Mouse (Mus musculus) B cell, adult 2 months (primary cell): Measurements from ENCODE around the gene Tpm1.
A peak's percentile ranks its signal among the peaks of the same experiment; 100 is the strongest.

Experiments used
- DNase-seq, 2 experiments: peaks; one replicate each; pipeline ENCODE4 v3.0.0; 2022

The Tpm1 gene

DNA sequence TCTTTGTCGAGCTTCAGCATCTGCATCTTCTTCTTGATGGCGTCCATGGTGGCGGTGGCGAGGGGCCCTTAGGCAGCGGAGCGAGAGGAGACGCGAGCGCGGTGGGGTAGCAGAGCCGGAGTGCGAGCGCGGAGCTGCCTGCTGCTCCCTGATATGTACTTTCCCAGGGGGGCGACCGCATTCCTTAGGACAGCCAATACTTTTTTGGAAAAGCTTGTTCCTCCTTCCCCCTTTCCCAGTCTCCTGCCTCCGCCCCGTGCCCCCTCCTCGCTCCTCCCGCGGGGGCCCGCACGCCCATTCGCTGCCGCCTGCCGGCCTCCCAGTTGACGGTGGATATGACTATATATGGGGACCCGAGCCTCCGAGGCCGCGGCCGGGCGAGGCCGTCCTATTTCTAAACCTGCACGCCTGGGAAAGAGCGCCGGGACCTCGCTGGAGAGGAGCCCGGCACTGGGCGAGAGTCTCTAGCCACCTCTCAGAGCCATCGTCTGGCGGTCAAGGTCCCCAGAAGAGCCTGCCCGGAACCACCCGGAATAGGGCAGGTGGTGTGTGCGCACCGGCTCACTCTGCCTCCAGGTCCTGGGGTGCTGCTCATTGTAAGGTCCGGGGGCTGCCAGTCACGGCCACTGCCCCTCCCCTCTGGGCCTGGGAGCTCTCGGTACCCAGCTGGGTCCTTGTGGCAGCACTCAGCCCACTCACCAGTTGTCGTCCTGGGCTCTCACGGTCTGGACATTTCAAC, at the start of gene Tpm1:
Gene Tpm1 (minus strand): TSS at position 321 of the 739 bp plus-strand sequence.
- peak in 1 of 2 experiments; percentile 39 for DNase-seq

GRCm38 (mm10) chr9:67094371-67094770, 45.2 kb upstream of the Tpm1 start:
- no peak for DNase-seq

- no peak for DNase-seq
These were observed 43.0 kb upstream of the Tpm1 start for GRCm38 (mm10) chr9:67092210-67092609.

GRCm38 (mm10) chr9:67091598-67091997, 42.4 kb upstream of the Tpm1 start:
- no peak for DNase-seq

DNA sequence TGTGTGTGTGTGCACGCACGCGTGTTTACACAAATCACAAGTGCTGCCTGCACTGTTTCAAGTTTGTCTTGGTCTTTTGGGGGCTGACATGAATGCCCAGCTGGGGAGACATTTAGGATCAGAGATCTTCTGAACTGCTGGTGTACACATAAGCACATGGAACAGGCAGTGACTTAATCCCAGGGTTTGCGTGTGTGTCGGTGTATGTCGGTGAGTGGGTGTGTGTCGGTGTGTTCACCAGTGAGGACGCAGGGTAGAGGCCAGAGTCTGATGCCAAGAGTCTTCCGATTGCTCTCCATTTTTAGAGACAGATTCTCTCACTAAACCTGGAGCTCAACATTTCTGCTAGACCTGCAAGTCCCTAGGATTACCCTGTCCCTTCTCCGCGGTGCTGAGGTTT, 41.9 kb upstream of the Tpm1 start:
- DNase-seq = no peak

GRCm38 (mm10) chr9:67090633-67091045, 41.4 kb upstream of the Tpm1 start:
- DNase-seq = no peak

GRCm38 (mm10) chr9:67089167-67089566, 40.0 kb upstream of the Tpm1 start:
- DNase-seq = no peak

GRCm38 (mm10) chr9:67083801-67084200, 34.6 kb upstream of the Tpm1 start:
- DNase-seq = no peak

GRCm38 (mm10) chr9:67081688-67082087, 32.5 kb upstream of the Tpm1 start:
- DNase-seq = no peak

DNA sequence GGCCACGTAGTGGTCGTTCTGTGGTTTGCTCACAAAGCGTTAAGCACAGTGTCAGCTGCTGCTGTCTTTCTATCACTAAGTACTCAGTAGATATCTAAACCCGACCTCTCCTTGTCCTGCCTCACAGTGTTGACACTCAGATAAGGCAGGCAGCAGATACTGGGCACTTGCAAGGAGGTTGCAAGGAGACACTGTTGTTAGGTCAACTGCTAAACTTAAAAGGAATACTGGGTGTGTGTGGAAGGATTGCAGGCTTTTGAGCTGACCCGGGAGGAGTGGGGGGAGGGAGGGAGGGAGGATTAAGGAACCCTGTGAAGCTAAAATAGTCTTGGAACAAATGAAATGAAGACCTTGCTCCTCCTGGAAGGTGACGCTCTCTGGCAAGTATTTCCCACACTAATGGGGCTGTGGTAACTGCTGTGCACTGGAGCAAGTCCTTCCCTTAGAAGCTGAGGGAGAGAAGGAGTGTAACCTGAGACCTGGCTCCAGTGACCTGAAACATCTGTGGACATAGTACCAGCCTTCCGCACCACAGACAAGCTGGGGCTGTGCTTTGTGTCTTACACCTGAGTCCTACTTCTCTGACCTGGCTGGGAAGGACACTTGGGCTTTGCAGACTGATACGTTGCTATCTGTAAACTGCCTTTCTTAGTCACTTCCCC, 28.6 kb upstream of the Tpm1 start:
- DNase-seq = no peak

GRCm38 (mm10) chr9:67077266-67077657, 28.1 kb upstream of the Tpm1 start:
- no peak for DNase-seq

GRCm38 (mm10) chr9:67072182-67072581, 23.0 kb upstream of the Tpm1 start:
- DNase-seq = no peak

GRCm38 (mm10) chr9:67071596-67071995, 22.4 kb upstream of the Tpm1 start:
- DNase-seq = no peak

DNA sequence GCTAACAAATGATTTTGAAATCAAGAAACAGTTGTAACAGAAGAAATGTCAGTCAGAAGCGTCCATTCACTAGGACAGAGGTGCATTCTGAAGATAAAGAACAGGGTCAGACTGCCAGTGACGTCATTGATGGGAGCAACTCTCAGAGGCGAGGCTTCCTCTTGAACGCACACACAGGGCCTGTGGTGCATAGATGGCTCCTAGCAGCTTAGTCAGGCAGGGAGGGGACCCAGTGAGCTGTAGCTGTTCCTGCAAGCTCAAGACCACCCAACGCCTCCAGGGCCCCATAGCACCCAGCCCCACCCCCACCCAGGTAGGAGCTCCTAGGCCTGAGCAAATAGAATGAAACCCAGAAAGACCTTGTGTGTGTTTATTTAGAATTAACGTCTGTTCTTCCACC, 21.9 kb upstream of the Tpm1 start:
- DNase-seq = no peak

DNA sequence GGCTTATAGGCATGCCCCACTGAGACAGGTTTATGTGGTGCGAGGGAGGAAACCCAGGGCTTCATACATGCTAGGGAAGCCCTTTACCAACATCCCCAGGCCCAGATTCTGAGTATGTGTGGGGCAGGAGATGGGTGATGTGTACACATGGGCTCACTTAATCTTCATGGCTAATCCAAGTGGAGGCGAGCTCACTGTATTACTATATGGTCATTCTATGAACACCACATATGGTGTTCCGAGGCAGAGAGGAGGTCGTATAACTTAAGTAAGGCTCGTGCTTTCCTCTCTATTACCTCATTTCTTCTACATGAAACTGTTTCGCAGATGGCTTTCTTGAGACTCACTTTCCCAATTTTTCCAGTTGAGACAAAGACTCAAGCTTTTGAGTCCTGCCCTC, 17.4 kb upstream of the Tpm1 start:
- no peak for DNase-seq

DNA sequence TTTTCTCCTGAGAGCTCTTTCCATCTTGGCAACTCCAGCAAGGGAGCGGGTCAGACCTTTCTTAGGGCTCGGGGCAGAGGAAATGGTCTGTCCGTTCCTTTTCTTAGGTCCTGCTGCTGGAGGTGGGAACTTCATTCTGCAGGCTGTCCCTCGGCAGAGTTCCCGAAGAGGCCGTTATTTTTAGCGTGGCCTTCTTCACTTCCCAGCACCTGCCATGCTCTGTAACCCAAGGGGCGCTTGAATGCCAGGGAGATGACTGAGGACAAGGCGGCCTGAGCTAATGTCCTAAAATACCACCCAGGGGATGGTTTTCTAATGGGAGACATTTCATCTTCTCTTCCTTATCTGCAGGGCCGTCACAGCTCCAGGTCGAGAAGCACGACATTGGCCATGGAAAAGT, 10.5 kb upstream of the Tpm1 start:
- no peak for DNase-seq

GRCm38 (mm10) chr9:67058366-67058765, 9.2 kb upstream of the Tpm1 start:
- DNase-seq = no peak

- no peak for DNase-seq
These were observed 1.6 kb upstream of the Tpm1 start for GRCm38 (mm10) chr9:67050736-67051337.

- no peak for DNase-seq
These were observed 630 bp upstream of the Tpm1 start for GRCm38 (mm10) chr9:67049836-67050235.

DNA sequence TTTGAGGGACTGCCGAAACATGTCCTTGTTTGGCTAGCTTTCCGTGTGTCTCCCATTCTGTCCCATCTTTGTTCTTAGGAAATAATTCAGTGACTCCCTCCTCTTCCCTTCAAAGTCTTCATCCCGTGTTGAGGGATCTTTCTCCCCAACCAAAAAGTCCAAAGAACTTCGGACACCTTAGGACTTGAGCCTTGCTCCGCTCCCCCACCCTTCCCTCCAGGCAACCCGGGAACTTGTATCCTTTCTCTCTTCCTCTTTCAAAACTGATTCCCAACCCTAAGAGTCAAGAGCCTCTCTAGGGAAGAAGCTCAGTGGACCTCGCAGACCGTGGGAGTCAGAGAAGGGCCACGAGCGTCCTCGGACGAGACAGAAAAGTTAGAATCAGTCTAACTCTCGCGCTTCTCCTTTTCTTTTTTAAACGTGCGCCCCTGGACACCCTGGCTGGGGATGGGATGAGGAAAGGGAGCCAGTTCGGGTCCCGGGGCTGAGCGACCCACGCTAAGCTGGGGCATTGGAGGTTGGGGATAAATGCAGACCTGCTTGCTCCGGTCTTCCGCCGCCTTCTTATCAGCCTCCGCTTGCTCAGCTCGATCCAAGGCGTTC, 622 bp downstream of the Tpm1 start:
- DNase-seq = peak in 1 of 2 experiments; percentile 47

DNA sequence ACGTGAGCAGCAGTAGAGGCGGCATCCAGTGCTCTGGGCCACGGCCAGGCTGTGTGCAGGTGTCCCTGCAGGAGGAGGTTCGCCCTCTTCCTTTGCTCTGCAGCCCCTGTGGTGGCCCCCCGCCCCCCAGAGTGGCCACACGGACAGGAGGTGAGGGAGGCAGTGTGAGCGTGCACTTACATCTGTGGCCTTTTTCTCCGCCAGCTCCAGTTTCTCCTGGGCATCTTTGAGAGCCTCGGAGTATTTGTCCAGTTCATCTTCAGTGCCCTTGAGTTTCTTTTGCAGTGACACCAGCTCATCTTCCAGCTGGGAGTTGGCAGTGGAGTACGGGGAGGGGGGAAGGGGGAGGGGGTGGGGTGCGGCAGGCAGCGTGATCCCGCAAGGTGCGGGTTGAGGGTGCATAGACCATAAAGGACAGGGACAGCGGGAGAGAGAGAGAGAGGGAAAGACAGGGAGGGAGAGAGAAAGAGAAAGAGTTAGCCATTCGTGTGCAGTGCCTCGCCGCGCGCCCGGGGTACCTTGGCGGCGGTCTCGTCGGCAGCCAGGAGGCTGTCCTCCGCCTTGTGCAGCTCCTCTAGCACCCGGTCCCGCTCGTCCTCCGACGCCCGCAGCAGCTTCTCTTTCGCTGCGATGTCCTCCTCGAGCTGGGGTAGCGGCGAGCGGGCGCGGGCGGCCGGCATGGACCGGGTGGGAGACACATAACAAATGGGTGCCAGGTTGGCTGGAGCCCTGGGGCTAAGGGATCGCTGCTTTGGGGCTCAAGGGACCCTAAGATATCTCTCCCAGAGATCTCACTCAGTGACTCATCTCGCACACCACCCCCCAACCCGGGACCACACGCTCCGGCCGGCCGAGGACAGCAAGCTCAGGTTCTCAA, 1.4 kb downstream of the Tpm1 start:
- DNase-seq = peak; percentile 37 to 47

DNA sequence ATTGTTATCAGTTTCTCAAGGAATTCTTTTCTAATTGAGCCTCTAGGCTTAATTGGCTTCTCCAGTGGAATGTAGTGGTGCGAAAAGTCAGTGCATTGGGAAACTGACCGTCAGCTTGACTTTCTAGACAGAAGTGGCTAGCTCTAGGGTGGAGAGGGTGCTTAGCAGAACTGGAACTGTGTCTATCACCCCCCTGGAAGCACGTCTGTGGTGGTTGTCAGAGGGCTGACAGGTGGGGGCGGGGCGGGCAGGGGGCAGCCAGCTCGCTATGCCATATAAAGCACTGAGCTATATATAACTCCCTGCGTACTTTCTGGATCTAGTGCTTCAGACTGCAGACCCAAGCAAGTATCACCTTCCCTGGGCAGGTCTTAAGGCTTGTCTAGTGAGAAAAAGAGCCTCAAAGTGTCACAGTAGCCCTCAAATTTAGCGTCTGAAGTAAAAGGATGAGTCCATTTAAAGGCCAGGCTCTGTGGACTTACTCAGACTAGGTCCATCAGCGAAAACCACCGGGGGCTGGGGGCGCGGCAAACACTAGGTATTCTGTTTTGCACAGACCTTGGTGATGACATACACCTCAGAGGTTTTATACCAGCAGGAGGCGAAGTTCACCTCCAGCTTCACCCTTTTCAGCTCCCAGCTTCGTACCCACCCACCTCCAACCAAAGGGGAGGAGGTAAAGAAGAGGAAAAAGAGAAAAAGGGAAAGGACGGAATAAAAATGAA, 2.2 kb downstream of the Tpm1 start:
- peak; percentile 40 to 41 for DNase-seq
